Mouse (Mus musculus) left cerebral cortex, adult 18-20 months (tissue): ENCODE measurements at regions not wholly inside any gene's neighbourhood (a gene's known extent, or its start where the extent isn't known, plus 50 kb on each side); places are given as distances from the start of the nearest gene placed in this dataset.
A peak's percentile ranks its signal among the peaks of the same experiment; 100 is the strongest.
"Not testable (repeated sequence)": the region's sequence is repeated elsewhere in the genome, so short reads cannot be mapped to it uniquely, and the experiment has no call there.

Experiments used
- DNase-seq, 2 experiments: peaks; one replicate each; pipeline ENCODE4 v3.0.0; 2021 to 2022; ENCODE audit warnings: low spot score in 2 of 2, mixed read lengths in 1 of 2
- microRNA-seq, 2 experiments: library from miRNA; unstranded; fragments of <30 nt; microRNA quantifications; one replicate each; pipeline ENCODE4 v1.2.0; 2021

- no peak for DNase-seq
Observed at GRCm38 (mm10) chr11:16637679-16638078, 114.3 kb upstream of the Egfr start.

- no peak for DNase-seq
Observed at GRCm38 (mm10) chr11:16638349-16638748, 113.7 kb upstream of the Egfr start.

- no peak for DNase-seq
Observed at GRCm38 (mm10) chr11:16649599-16649998, 102.4 kb upstream of the Egfr start.

GRCm38 (mm10) chr11:16663806-16664205 lies 88.2 kb upstream of the Egfr start:
- DNase-seq, result no peak

- peak in 1 of 2 experiments; percentile 2 for DNase-seq
Observed at GRCm38 (mm10) chr11:16669453-16670251, 82.4 kb upstream of the Egfr start.

- no peak for DNase-seq
Observed at GRCm38 (mm10) chr11:16670282-16670681, 81.7 kb upstream of the Egfr start.

GRCm38 (mm10) chr11:16675951-16676350 lies 76.1 kb upstream of the Egfr start:
- DNase-seq, result not testable (repeated sequence)

- no peak for DNase-seq
Observed at GRCm38 (mm10) chr11:16683538-16683937, 68.5 kb upstream of the Egfr start.

- no peak for DNase-seq
Observed at GRCm38 (mm10) chr11:16695596-16695995, 56.4 kb upstream of the Egfr start.

- no peak for DNase-seq
Observed at GRCm38 (mm10) chr11:16696787-16697186, 55.2 kb upstream of the Egfr start.

- no peak for DNase-seq
Observed at GRCm38 (mm10) chr11:16701826-16702225, 50.2 kb upstream of the Egfr start.

Small RNAs in the stretch of these regions (microRNA-seq; reads per million reads assigned to microRNA genes)
- gene Gm24714, result 0 reads per million in 2 experiments
